Mouse (Mus musculus) ES-Bruce4 (cell line): ENCODE measurements around the gene Slc9a8.

ENCODE experiments used
- CTCF ChIP-seq: IDR thresholded peaks from one replicate; pipeline ENCODE4 v1.8.1; 2011; ENCODE audit warnings: low read depth, low read length
- POLR2A ChIP-seq: IDR thresholded peaks from one replicate; pipeline ENCODE4 v1.8.1; 2011; ENCODE audit warnings: low read length; ENCODE audit not compliant: insufficient read depth

- TF ChIP-seq CTCF (no peak), POLR2A (no peak)
Observed at GRCm38 (mm10) chr2:167405101-167405880, 16.2 kb upstream of the Slc9a8 start.
